Mouse (Mus musculus) liver, embryonic 11.5 days (tissue): ENCODE results near the gene 1700018F24Rik. TPM values are rescaled to one million over a fixed set of nuclear protein-coding genes. Genes with fewer than 3 reads are reported as not detected.
A peak's percentile ranks its signal among the peaks of the same experiment; 100 is the strongest.
"Not testable (repeated sequence)": the region's sequence is repeated elsewhere in the genome, so short reads cannot be mapped to it uniquely, and the experiment has no call there.

ENCODE experiments used
- ATAC-seq: fragments of 200-750 bp; cut with Nextera tagmentation; replicated peaks from 2 replicates; pipeline ENCODE4 v1.8.0; 2017; ENCODE audit warnings: moderate number of reproducible peaks, mild to moderate bottlenecking, moderate TSS enrichment, moderate library complexity; ENCODE audit not compliant: low FRiP score
- DNase-seq: peaks from one replicate; pipeline ENCODE4 v3.0.0-alpha.2; 2017; ENCODE audit warnings: low spot score
- H3K27ac ChIP-seq: fragments of 300-500 bp; sonication (generic); 2 replicates; pipeline ENCODE4 v1.5.1; 2014; ENCODE audit warnings: mild to moderate bottlenecking, low read depth, low read length, control low read depth
- H3K27me3 ChIP-seq: fragments of 300-500 bp; sonication (generic); replicated peaks from 2 replicates; pipeline ENCODE4 v1.6.1; 2014; ENCODE audit warnings: low read length, mixed read lengths; ENCODE audit not compliant: control insufficient read depth, insufficient read depth
- H3K36me3 ChIP-seq: fragments of 300-500 bp; sonication (generic); 2 replicates; pipeline ENCODE4 v1.6.1; 2014; ENCODE audit warnings: mild to moderate bottlenecking, low read length, moderate library complexity, mixed read lengths; ENCODE audit not compliant: control insufficient read depth, insufficient read depth
- H3K4me1 ChIP-seq: fragments of 300-500 bp; sonication (generic); replicated peaks from 2 replicates; pipeline ENCODE4 v1.6.1; 2014; ENCODE audit warnings: low read length, mixed read lengths; ENCODE audit not compliant: control insufficient read depth, insufficient read depth
- H3K4me2 ChIP-seq: fragments of 300-500 bp; sonication (generic); 2 replicates; pipeline ENCODE4 v1.6.1; 2014; ENCODE audit warnings: mild to moderate bottlenecking, control low read depth, moderate library complexity
- H3K4me3 ChIP-seq: fragments of 300-500 bp; sonication (generic); 2 replicates; pipeline ENCODE4 v1.5.1; 2014; ENCODE audit warnings: low read depth, low read length, control low read depth
- H3K9ac ChIP-seq: fragments of 300-500 bp; sonication (generic); 2 replicates; pipeline ENCODE4 v1.6.1; 2014; ENCODE audit warnings: low read depth, low read length, control low read depth
- H3K9me3 ChIP-seq: fragments of 300-500 bp; sonication (generic); 2 replicates; pipeline ENCODE4 v1.6.1; 2016; ENCODE audit warnings: low read length, inconsistent platforms, mixed read lengths; ENCODE audit not compliant: control insufficient read depth
- WGBS: fragments of 180-500 bp; shearing (Covaris S2); extraction: QIAGEN DNeasy Blood & Tissue Kit; methylation state at CpG from one replicate; pipeline ENCODE4 v1.1.7; 2014; 5-methylcytosine and 5-hydroxymethylcytosine counted together
- polyA plus RNA-seq: library from polyadenylated mRNA; unstranded; fragments of >200 nt; fragmentation: Nextera tagmentation; extraction: Ambion mirVana; gene quantifications from 2 replicates; pipeline ENCODE4 v1.2.1, GENCODE M21; 2014

1700018F24Rik gene
- polyA plus RNA-seq, 1 experiment from 2014 or later = not detected

- H3K9ac ChIP-seq, H3K27ac ChIP-seq, DNase-seq, H3K9me3 ChIP-seq, H3K36me3 ChIP-seq, H3K4me2 ChIP-seq, H3K4me1 ChIP-seq, H3K4me3 ChIP-seq, H3K27me3 ChIP-seq: not testable (repeated sequence)
- whole genome bisulfite sequencing = 37% methylated on average over 1 of the region's 1 CpGs
- ATAC-seq = 0 out of 2 replicates have a peak, but pooled peaks have one; percentile 36
Observed at GRCm38 (mm10) chr5:145020712-145021111, 22.1 kb upstream of the 1700018F24Rik start.

DNA sequence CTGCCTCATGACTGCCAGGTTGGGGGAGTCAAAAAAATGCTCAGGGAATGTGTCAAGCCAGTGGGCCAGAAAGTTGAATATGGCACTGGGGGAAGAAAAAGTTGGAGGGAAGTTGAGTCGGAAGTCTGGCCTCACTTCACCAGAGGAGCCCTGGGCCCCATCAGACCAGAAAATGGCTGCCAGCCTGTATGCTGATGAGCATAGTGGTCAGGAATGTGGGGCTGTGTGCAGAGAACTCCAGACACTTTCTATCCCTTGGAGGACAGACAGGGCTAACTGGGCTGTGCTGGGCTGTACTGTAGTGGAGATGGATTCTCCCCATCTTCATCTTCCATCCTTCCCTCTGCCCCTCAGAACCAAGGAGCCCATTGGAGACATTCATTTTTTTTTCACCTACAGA, 12.3 kb upstream of the 1700018F24Rik start:
- not testable (repeated sequence) for H3K27ac ChIP-seq, H3K4me2 ChIP-seq, DNase-seq, H3K36me3 ChIP-seq, H3K27me3 ChIP-seq, H3K4me3 ChIP-seq, ATAC-seq, H3K4me1 ChIP-seq, H3K9me3 ChIP-seq, H3K9ac ChIP-seq
- 65% methylated on average over 1 of the region's 1 CpGs for WGBS

- not testable (repeated sequence) for H3K4me1 ChIP-seq, H3K4me2 ChIP-seq, DNase-seq, H3K9me3 ChIP-seq, ATAC-seq, H3K36me3 ChIP-seq, H3K4me3 ChIP-seq, H3K27ac ChIP-seq, H3K27me3 ChIP-seq, H3K9ac ChIP-seq
- WGBS = 72% methylated on average over 5 of the region's 5 CpGs
Observed at GRCm38 (mm10) chr5:145032391-145032790, 10.4 kb upstream of the 1700018F24Rik start, which contains the start of gene Gm4871. TSS of gene Gm4871 (minus strand) at chr5:145032754.

DNA sequence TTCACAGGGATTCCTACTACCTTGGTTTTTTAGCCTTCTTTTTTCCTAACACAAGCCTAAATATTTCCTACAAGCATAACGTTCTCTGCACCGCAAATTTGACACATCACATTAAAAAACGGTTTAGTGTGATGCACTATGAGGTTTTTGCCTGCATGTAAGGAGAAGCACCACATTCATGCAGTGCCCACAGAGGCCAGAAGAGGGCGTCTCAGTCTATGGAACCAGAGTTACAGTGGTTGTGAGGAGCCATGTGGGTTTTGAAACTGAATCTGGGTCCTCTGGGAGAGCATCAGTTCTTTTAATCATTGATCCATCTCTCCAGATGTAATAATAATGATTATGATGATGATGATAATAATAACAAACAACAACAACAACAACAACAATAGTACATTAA, 1.2 kb upstream of the 1700018F24Rik start:
- Histone ChIP-seq H3K9ac (no peak overlapping the region), H3K4me3 (no peak overlapping the region), H3K9me3 (no peaks in the 10 kb centered on the region), H3K27ac (no peak overlapping the region), H3K27me3 (no peaks in the 10 kb centered on the region), H3K4me2 (no peak overlapping the region), H3K36me3 (no peaks in the 10 kb centered on the region), H3K4me1 (no peaks in the 10 kb centered on the region)
- ATAC-seq (no peak), DNase-seq (peak; percentile 34)
- WGBS = 34% methylated on average over 4 of the region's 4 CpGs

DNA sequence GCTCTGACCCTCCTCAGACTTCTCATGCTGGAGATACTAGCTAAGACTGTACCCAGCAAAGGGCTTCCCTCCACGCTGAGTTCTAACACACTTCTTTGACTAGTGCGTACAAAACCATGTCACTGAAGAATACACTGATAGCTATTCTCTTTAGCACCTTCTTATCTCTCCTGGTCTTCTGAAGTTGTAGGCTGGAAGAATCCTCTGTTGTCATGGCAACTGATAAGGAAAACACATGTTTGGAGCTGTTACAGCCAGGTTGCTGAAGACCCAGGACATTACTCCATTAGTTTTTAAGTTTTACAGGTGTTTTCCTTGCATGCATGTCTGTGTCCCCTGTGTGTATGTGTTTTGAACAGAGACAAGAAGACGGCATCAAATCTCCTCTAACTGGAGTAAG, 11.4 kb downstream of the 1700018F24Rik start:
- peak; percentile 74 for ATAC-seq
- H3K4me3 ChIP-seq, H3K4me2 ChIP-seq, H3K27ac ChIP-seq, H3K9ac ChIP-seq, H3K36me3 ChIP-seq, H3K4me1 ChIP-seq, DNase-seq, H3K27me3 ChIP-seq, H3K9me3 ChIP-seq: not testable (repeated sequence)
- 34% methylated on average over 3 of the region's 3 CpGs for WGBS

DNA sequence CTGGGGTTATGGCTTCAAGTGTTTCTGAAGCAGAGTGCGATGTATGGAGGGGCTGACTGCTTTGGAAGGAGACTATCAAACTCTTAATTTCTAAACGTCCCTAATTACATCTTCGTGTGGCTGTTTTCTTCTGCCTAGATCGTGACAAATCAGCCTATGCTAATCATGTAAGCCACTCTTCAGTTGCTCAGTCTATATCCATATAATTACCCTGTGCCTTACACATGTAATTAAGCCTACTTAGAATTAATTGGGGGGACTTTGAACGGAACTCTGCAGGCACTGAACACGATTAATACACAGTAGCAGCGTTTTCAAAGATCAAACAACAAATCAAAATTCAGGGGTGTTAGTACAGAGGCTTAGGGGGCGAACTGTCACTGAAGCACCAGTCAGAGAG, 15.1 kb downstream of the 1700018F24Rik start:
- ATAC-seq = no peak

DNA sequence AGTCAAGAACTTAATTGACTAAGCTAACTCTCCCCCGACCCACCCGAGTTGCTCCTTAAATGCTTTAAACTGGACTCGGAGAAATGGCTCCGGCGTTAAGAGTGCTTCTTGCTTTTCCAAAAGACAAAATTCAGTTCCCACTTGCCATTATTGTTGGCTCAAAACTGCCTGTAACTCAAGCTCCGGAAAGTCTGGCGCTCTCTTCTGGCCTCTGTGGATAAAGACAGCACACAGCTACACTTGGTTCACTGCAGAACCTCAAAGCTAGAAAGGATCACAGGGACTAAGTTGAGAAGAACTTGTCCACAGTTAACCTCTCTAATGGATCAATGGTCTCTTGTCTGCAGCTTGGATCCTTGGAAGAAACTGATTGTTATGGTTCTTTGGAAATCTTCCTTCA, 15.9 kb downstream of the 1700018F24Rik start:
- Histone ChIP-seq H3K4me1 (no peaks in the 10 kb centered on the region), H3K4me2 (no peak overlapping the region), H3K9me3 (no peaks in the 10 kb centered on the region), H3K9ac (no peak overlapping the region), H3K4me3 (no peak overlapping the region), H3K27me3 (no peaks in the 10 kb centered on the region), H3K36me3 (no peaks in the 10 kb centered on the region), H3K27ac (no peak overlapping the region)
- 89% methylated on average over 7 of the region's 7 CpGs for WGBS
- no peak for ATAC-seq
- no peak for DNase-seq

More for the DNA sequence above, 15.1 kb downstream of the 1700018F24Rik start:
- no peaks in the 10 kb centered on the region for H3K9me3 ChIP-seq
- no peak overlapping the region for H3K4me2 ChIP-seq
- DNase-seq = no peak
- H3K27ac ChIP-seq = no peak overlapping the region
- H3K9ac ChIP-seq = no peak overlapping the region
- H3K4me1 ChIP-seq = no peaks in the 10 kb centered on the region
- no peaks in the 10 kb centered on the region for H3K36me3 ChIP-seq
- 79% methylated on average over 8 of the region's 8 CpGs for WGBS
- H3K27me3 ChIP-seq = no peaks in the 10 kb centered on the region
- H3K4me3 ChIP-seq = no peak overlapping the region

DNA sequence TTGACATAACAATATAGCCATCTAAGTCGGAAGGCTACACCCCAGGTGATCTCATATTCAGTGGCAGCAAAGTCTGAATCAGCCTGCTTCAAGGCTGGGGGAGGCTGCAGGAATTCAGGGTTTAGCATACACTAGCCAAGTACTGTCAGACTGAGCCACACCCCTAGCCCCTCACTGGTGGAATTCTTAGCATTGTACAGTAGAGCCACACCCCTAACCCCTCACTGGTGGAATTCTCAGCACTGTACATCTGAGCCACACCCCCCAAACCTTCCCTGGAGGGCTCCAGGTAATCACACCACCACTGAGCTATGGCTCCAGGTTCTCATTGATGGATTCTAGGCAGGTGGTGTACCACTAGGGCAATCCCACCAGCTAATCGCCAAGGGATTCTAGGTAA, 16.7 kb downstream of the 1700018F24Rik start:
- Histone ChIP-seq H3K4me3 (no peak overlapping the region), H3K9me3 (no peaks in the 10 kb centered on the region), H3K27ac (no peak overlapping the region), H3K27me3 (no peaks in the 10 kb centered on the region), H3K36me3 (no peaks in the 10 kb centered on the region), H3K9ac (no peak overlapping the region), H3K4me2 (no peak overlapping the region), H3K4me1 (no peaks in the 10 kb centered on the region)
- 74% methylated on average over 2 of the region's 2 CpGs for WGBS
- ATAC-seq (no peak), DNase-seq (no peak)

- no peaks in the 10 kb centered on the region for H3K4me1 ChIP-seq
- H3K27ac ChIP-seq = no peak overlapping the region
- no peak for DNase-seq
- ATAC-seq = no peak
- WGBS = 84% methylated on average over 1 of the region's 1 CpGs
- no peak overlapping the region for H3K4me3 ChIP-seq
- no peaks in the 10 kb centered on the region for H3K9me3 ChIP-seq
- H3K9ac ChIP-seq = no peak overlapping the region
- H3K27me3 ChIP-seq = no peaks in the 10 kb centered on the region
- no peak overlapping the region for H3K4me2 ChIP-seq
- H3K36me3 ChIP-seq = no peaks in the 10 kb centered on the region
Observed at GRCm38 (mm10) chr5:145064765-145065340, 22.1 kb downstream of the 1700018F24Rik start.
